Mouse (Mus musculus): ENCODE results near the gene Clip1. TPM values are rescaled to one million over a fixed set of nuclear protein-coding genes. Genes with fewer than 3 reads are reported as not detected.

Gene Clip1
- polyA plus RNA-seq, 1 experiment from 2014 or later: 41.8 TPM

- Histone ChIP-seq H3K4me1 (no peaks in the 10 kb centered on the region), H3K9ac (no peak overlapping the region), H3K27ac (no peak overlapping the region), H3K36me3 (peaks cover 76% of the 10 kb centered on the region), H3K9me3 (no peaks in the 10 kb centered on the region), H3K4me2 (no peak overlapping the region), H3K27me3 (no peaks in the 10 kb centered on the region), H3K4me3 (no peak overlapping the region)
- 89% methylated on average over 9 of the region's 9 CpGs for WGBS
- ATAC-seq (ENCODE audit: insufficient number of reproducible peaks, insufficient read depth, low FRiP score, low TSS enrichment, low read depth): no peak
Measured at GRCm38 (mm10) chr5:123640181-123640580, 44.2 kb downstream of the Clip1 start.

GRCm38 (mm10) chr5:123631210-123631609, 53.2 kb downstream of the Clip1 start:
- WGBS: 87% methylated on average over 10 of the region's 10 CpGs
- peaks cover 47% of the 10 kb centered on the region for H3K36me3 ChIP-seq
- H3K9ac ChIP-seq: no peak overlapping the region
- H3K4me3 ChIP-seq: no peak overlapping the region
- no peaks in the 10 kb centered on the region for H3K9me3 ChIP-seq
- no peak overlapping the region for H3K27ac ChIP-seq
- ATAC-seq (ENCODE audit: insufficient number of reproducible peaks, insufficient read depth, low FRiP score, low TSS enrichment, low read depth): no peak
- H3K4me2 ChIP-seq: no peak overlapping the region
- no peaks in the 10 kb centered on the region for H3K27me3 ChIP-seq
- no peaks in the 10 kb centered on the region for H3K4me1 ChIP-seq

GRCm38 (mm10) chr5:123626631-123627030, 57.8 kb downstream of the Clip1 start:
- no peak overlapping the region for H3K4me3 ChIP-seq
- no peaks in the 10 kb centered on the region for H3K4me1 ChIP-seq
- H3K4me2 ChIP-seq: no peak overlapping the region
- H3K9me3 ChIP-seq: no peaks in the 10 kb centered on the region
- no peak for ATAC-seq (ENCODE audit: insufficient number of reproducible peaks, insufficient read depth, low FRiP score, low TSS enrichment, low read depth)
- H3K27me3 ChIP-seq: no peaks in the 10 kb centered on the region
- WGBS: 21% methylated on average over 8 of the region's 8 CpGs
- no peak overlapping the region for H3K9ac ChIP-seq
- H3K27ac ChIP-seq: no peak overlapping the region
- peaks cover 54% of the 10 kb centered on the region for H3K36me3 ChIP-seq

- Histone ChIP-seq H3K27ac (no peak overlapping the region), H3K36me3 (peaks cover 52% of the 10 kb centered on the region), H3K27me3 (no peaks in the 10 kb centered on the region), H3K9ac (no peak overlapping the region), H3K4me3 (no peak overlapping the region), H3K4me2 (no peak overlapping the region), H3K4me1 (no peaks in the 10 kb centered on the region), H3K9me3 (no peaks in the 10 kb centered on the region)
- ATAC-seq (ENCODE audit: insufficient number of reproducible peaks, insufficient read depth, low FRiP score, low TSS enrichment, low read depth): no peak
- WGBS: 77% methylated on average over 13 of the region's 13 CpGs
Measured at GRCm38 (mm10) chr5:123622421-123622820, 62.0 kb downstream of the Clip1 start.

GRCm38 (mm10) chr5:123618558-123618957, 65.9 kb downstream of the Clip1 start:
- no peaks in the 10 kb centered on the region for H3K27me3 ChIP-seq
- H3K27ac ChIP-seq: no peak overlapping the region
- 79% methylated on average over 2 of the region's 2 CpGs for WGBS
- H3K4me3 ChIP-seq: no peak overlapping the region
- no peaks in the 10 kb centered on the region for H3K4me1 ChIP-seq
- H3K9ac ChIP-seq: no peak overlapping the region
- peaks cover 72% of the 10 kb centered on the region for H3K36me3 ChIP-seq
- no peak overlapping the region for H3K4me2 ChIP-seq
- no peak for ATAC-seq (ENCODE audit: insufficient number of reproducible peaks, insufficient read depth, low FRiP score, low TSS enrichment, low read depth)
- H3K9me3 ChIP-seq: no peaks in the 10 kb centered on the region

- no peaks in the 10 kb centered on the region for H3K9me3 ChIP-seq
- H3K4me1 ChIP-seq: no peaks in the 10 kb centered on the region
- no peak overlapping the region for H3K4me2 ChIP-seq
- ATAC-seq (ENCODE audit: insufficient number of reproducible peaks, insufficient read depth, low FRiP score, low TSS enrichment, low read depth): no peak
- H3K9ac ChIP-seq: no peak overlapping the region
- H3K27me3 ChIP-seq: no peaks in the 10 kb centered on the region
- H3K27ac ChIP-seq: no peak overlapping the region
- peaks cover 78% of the 10 kb centered on the region for H3K36me3 ChIP-seq
- H3K4me3 ChIP-seq: no peak overlapping the region
- WGBS: 91% methylated on average over 24 of the region's 24 CpGs
Measured at GRCm38 (mm10) chr5:123614246-123614645, 70.2 kb downstream of the Clip1 start.

GRCm38 (mm10) chr5:123609843-123610242, 74.6 kb downstream of the Clip1 start:
- H3K9me3 ChIP-seq: no peaks in the 10 kb centered on the region
- no peak overlapping the region for H3K27ac ChIP-seq
- peak; percentile 56; the same call in 1 of the 2 replicates for ATAC-seq (ENCODE audit: insufficient number of reproducible peaks, insufficient read depth, low FRiP score, low TSS enrichment, low read depth)
- WGBS: 30% methylated on average over 4 of the region's 4 CpGs
- no peak overlapping the region for H3K4me2 ChIP-seq
- H3K27me3 ChIP-seq: no peaks in the 10 kb centered on the region
- peaks cover 86% of the 10 kb centered on the region for H3K36me3 ChIP-seq
- H3K4me1 ChIP-seq: no peaks in the 10 kb centered on the region
- H3K4me3 ChIP-seq: no peak overlapping the region
- no peak overlapping the region for H3K9ac ChIP-seq

GRCm38 (mm10) chr5:123609416-123609815, 75.0 kb downstream of the Clip1 start:
- no peaks in the 10 kb centered on the region for H3K9me3 ChIP-seq
- peaks cover 82% of the 10 kb centered on the region for H3K36me3 ChIP-seq
- ATAC-seq (ENCODE audit: insufficient number of reproducible peaks, insufficient read depth, low FRiP score, low TSS enrichment, low read depth): no peak
- H3K4me1 ChIP-seq: no peaks in the 10 kb centered on the region
- H3K4me2 ChIP-seq: no peak overlapping the region
- no peak overlapping the region for H3K27ac ChIP-seq
- H3K4me3 ChIP-seq: no peak overlapping the region
- 95% methylated on average over 7 of the region's 7 CpGs for WGBS
- H3K27me3 ChIP-seq: no peaks in the 10 kb centered on the region
- H3K9ac ChIP-seq: no peak overlapping the region

GRCm38 (mm10) chr5:123607211-123607669, 77.2 kb downstream of the Clip1 start:
- H3K9me3 ChIP-seq: no peaks in the 10 kb centered on the region
- peaks cover 73% of the 10 kb centered on the region for H3K36me3 ChIP-seq
- H3K9ac ChIP-seq: no peak overlapping the region
- H3K4me2 ChIP-seq: no peak overlapping the region
- no peak overlapping the region for H3K4me3 ChIP-seq
- 82% methylated on average over 3 of the region's 3 CpGs for WGBS
- H3K27ac ChIP-seq: no peak overlapping the region
- no peaks in the 10 kb centered on the region for H3K27me3 ChIP-seq
- no peak for ATAC-seq (ENCODE audit: insufficient number of reproducible peaks, insufficient read depth, low FRiP score, low TSS enrichment, low read depth)
- no peaks in the 10 kb centered on the region for H3K4me1 ChIP-seq

- WGBS: 63% methylated on average over 11 of the region's 11 CpGs
- Histone ChIP-seq H3K9me3 (no peaks in the 10 kb centered on the region), H3K27me3 (no peaks in the 10 kb centered on the region), H3K4me3 (no peak overlapping the region), H3K36me3 (peaks cover 71% of the 10 kb centered on the region), H3K4me1 (no peaks in the 10 kb centered on the region), H3K4me2 (no peak overlapping the region), H3K27ac (no peak overlapping the region), H3K9ac (no peak overlapping the region)
- no peak for ATAC-seq (ENCODE audit: insufficient number of reproducible peaks, insufficient read depth, low FRiP score, low TSS enrichment, low read depth)
Measured at GRCm38 (mm10) chr5:123603496-123603895, 80.9 kb downstream of the Clip1 start.

- no peak overlapping the region for H3K4me2 ChIP-seq
- no peak overlapping the region for H3K9ac ChIP-seq
- H3K27ac ChIP-seq: no peak overlapping the region
- WGBS: 90% methylated on average over 6 of the region's 6 CpGs
- H3K4me3 ChIP-seq: no peak overlapping the region
- no peaks in the 10 kb centered on the region for H3K4me1 ChIP-seq
- ATAC-seq (ENCODE audit: insufficient number of reproducible peaks, insufficient read depth, low FRiP score, low TSS enrichment, low read depth): no peak
- no peaks in the 10 kb centered on the region for H3K27me3 ChIP-seq
- H3K36me3 ChIP-seq: peaks cover 67% of the 10 kb centered on the region
- no peaks in the 10 kb centered on the region for H3K9me3 ChIP-seq
Measured at GRCm38 (mm10) chr5:123602174-123602573, 82.2 kb downstream of the Clip1 start.

GRCm38 (mm10) chr5:123599319-123599718, 85.1 kb downstream of the Clip1 start:
- no peaks in the 10 kb centered on the region for H3K9me3 ChIP-seq
- H3K27me3 ChIP-seq: no peaks in the 10 kb centered on the region
- no peak overlapping the region for H3K4me3 ChIP-seq
- no peak for ATAC-seq (ENCODE audit: insufficient number of reproducible peaks, insufficient read depth, low FRiP score, low TSS enrichment, low read depth)
- WGBS: 35% methylated on average over 6 of the region's 6 CpGs
- H3K4me2 ChIP-seq: no peak overlapping the region
- no peak overlapping the region for H3K9ac ChIP-seq
- no peak overlapping the region for H3K27ac ChIP-seq
- no peaks in the 10 kb centered on the region for H3K4me1 ChIP-seq
- peaks cover 54% of the 10 kb centered on the region for H3K36me3 ChIP-seq

All from embryonic facial prominence, embryonic 13.5 days (tissue).